Mouse (Mus musculus) fibroblast of lung, adult 2 months (primary cell): ENCODE results near the gene Rab3gap2.
A peak's percentile ranks its signal among the peaks of the same experiment; 100 is the strongest.
"Not testable (repeated sequence)": the region's sequence is repeated elsewhere in the genome, so short reads cannot be mapped to it uniquely, and the experiment has no call there.

Experiments used
- DNase-seq: peaks from one replicate; pipeline ENCODE4 v3.0.0-alpha.2; 2011; ENCODE audit warnings: low read depth

The Rab3gap2 gene

DNA sequence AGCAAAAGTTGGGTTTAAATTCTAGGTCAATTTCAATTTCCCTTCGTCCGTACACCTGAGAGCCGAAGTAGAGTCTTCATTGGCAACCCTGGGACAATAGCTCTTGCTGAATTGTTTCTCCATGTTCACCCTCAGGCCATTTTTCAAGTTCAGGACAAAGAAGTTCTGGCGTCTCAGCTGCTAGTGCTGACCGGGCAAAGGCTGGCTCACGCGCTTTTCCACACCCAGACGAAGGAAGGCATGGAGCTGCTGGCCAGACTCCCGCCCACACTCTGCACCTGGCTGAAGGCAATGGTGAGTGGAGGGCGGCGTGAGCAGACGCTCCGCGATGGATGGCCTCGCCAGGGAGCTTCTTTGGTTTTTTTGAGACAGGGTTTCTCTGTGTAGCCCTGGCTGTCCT is 79.3 kb downstream of the Rab3gap2 start:
- no peak for DNase-seq

DNA sequence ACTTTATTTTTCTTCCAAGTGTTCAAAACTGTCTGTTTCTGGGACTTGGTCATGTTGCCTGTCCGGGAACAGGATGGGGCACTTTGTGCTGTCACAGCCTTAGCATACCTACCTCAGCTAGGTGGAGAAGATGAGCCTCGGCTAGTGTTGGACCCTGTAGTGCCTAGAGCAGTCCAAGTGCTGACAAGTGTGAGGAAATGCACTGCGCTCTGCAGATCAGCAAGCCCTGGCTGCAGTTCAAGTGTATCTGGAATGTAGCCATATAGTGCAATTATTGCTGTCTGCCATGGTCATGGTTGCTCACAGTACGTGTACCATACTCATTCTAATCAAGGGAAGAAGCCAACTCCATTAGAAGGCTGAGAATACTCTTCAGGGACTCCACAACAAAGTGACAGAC is 80.8 kb downstream of the Rab3gap2 start:
- peak; percentile 28 for DNase-seq

DNA sequence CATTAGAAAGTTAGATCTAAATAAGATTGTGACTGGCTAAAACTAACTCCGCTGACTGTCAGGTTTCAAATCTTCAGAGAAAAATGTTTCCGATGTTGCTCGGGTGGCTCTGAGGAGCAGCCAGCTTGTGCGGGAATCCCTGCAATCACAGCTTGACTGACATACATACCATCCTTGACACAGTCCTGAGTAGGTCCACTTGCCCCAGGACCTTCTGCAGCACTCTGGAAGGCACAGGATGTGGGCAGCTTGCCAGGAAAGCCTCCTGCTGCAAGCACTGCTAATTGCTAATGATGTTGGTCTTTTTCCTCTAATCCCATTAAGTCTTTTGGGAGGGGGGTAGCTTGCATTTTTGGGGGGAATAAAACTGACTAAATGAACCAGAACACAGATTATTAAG is 81.3 kb downstream of the Rab3gap2 start:
- no peak for DNase-seq

DNA sequence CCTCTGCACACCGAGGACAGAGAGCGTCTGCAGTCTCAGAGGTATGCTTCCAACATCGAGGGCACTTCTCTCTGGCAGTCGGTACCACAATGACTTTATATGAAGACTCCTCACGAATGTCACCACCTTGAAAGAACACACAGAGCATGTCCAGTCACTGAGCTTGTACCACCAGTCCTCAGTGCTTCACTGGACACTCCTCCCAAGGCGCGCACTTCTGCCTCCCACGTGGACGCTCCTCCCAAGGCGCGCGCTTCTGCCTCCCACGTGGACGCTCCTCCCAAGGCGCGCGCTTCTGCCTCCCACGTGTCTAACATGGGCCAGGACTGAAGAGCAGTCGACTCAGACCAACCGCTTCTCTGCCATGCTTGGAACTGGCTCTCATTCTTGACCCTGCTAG is 83.1 kb downstream of the Rab3gap2 start:
- no peak for DNase-seq

DNA sequence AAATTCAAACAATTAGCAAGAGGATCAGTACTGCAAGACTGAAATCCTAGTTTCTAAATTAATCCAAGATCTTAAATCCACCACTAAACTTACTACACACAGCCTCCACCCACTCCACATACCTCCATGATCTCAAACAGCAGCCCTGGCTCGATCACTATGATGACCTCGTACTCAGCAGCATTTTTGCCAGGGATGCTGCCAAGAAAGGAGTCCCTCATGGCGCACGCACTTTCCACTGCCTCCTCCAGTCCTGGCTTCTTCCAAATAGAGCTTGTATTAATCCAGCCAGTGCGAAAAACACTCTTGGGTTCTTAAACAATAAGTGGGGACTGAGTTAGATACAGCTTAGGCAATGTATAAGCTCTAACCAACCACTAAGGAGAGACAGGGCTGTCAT is 85.3 kb downstream of the Rab3gap2 start:
- peak; percentile 28 for DNase-seq

DNA sequence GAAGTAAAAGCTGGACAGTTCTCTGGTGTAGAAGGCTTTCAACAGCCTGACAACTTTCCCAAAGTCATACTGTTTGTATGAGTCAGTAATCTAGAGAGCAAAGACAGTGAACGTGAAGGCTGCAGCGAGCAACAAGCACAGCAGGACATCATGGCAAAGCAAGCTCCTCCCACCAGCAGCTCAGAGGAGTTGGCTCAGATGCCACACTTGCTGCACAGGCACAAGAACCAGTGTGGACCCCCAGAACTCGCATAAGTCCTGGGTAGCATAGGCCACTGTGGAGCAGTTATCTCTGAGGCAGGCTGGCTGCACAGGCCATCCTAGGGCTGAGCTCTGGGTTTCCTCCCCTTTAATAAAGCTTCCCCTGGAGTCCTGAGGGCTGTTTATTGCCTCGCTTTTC is 87.4 kb downstream of the Rab3gap2 start:
- DNase-seq, result no peak

DNA sequence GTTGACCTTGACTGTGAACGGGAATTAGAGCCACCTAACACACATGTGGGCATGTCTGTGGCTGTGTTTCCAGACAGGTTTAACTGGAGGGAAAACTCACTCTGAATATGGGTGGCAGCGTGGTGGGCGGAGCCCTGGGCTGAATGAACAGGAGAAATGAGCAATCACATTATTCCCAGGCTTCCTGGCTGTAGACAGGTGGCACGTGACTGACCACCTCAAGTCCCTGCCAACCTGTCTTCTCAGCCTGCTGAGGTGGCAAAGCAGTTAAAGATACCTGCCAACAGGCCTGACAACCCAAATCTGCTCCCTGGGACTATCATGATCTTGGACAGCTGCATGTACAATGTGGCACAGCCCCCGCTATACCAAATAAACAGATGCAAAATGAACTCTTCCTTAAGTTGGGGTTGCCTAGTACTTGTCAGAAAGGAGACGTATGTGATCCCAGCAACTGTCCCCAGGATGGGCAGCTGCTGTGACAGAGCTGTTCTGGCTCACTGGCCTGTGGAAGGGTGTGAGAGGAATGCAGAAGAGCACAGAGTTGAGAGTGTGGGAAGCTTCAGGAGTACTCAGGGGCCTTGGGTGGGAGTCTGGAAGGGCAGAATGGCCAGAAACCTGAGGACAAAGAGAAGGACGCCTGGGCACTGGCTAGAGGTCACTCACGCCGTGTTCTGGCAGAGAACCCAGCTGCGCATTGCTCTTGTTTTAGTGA is 88.9 kb downstream of the Rab3gap2 start:
- no peak for DNase-seq

DNA sequence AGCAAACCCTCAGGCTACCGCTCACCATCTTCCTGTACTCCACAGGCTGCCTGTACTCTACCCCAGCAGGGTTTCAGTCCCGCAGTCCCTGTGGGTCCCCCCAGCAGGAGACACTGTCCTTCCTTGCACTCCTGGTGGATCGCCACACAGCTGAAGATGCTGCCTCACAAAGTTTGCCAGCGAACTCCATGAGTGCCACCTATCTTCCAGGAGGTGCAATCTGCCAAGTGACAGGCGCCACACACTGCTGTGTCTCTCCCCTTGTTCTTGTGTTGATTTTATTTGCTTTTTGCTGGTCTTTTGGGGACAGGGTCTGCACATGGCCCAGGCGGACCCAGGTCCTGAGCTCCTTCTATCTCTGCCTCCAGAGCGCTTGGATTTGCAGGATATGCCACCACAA is 92.9 kb downstream of the Rab3gap2 start:
- DNase-seq, result no peak

DNA sequence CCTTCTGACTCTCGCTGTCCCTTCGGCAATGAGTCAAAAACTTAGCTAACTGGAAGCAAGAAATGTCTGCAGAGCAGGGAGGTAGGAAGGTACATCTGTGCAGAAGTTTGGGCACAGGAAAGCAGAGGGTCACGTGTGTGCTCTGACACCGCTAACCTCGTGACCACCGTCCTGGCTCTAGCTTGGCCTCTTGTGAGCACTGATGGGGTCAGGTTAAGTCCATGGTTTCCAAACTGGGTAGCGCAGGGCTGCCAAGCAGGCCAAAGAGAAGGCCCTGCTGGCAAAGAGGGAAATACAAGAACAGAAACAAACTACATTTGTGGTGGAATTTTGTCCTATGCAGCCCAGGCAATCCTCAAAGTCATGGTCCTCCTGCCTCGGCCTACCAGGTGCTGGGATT is 94.6 kb downstream of the Rab3gap2 start:
- no peak for DNase-seq

DNA sequence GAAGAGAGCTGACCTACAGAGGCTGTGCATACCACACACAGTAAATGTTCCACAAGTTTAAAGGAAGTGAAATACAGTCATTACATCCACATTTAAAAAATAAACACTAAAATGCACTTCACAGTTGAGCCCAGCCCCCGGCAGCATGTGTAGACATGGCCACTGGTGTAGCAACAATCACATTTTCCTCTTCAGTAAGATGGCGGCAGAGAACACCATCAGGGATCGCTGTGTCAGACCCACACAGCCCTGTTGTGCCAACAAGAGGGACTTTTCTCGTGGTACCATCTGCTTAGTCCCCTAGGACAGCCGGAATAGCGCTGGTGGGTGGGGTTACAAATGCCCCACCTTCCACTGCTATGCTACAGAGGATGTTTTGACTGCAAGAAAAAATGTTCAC is 98.9 kb downstream of the Rab3gap2 start:
- no peak for DNase-seq

DNA sequence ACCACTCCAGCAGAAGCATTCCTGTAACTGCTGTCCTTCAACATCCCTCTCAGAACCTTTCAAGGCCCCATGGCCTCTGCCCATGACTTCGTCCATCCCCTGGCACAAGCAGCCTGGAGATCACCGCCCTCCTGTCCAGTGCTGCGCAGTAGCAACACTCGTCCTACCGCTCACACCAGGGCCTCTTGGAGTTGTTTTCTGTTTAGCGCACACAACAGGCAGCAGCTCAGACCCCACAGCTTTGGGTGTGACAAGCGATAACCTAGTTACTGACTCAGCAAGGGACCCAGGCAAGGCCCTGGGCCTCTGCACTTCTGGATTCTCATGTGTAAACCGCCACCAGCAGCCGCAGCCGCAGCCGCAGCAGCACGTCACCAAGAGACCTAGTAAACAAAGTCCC is 102.9 kb downstream of the Rab3gap2 start:
- no peak for DNase-seq

DNA sequence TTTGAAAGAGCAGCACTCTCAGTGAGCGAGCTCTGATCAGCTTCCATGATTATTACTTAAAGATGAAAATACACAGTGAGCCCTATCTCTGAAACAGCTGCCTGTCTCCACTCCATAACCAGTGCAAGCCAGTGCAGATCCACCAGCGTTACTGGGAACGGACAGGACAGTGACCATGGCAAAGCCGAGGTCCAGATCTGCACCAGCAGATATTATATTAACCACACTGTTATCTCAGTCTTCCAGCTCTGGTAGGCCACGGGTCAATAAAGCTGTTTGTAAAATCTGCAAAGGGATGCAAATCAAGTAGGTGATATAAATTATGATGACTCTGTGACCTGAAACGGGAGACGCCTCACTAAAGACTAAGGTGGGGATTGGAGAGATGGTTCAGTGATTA is 103.7 kb downstream of the Rab3gap2 start:
- DNase-seq, result no peak

DNA sequence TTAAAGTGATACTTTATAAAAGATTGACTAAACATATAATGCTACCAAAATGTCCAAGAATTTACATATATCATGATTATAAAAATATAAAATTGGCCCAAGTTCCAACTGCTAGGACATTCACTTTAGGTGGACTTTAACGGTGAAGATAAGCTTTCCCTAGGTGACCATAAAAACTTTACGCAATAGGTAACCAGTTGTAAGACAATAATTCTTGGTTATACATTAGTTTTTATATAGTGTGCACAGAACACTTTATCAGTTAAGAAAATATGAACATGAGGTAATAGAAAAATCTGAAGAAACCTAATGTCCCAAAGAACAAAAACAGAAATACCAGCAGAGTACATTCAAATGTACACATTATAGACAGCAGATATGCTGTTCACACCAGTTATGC is 104.4 kb downstream of the Rab3gap2 start:
- DNase-seq, result no peak

DNA sequence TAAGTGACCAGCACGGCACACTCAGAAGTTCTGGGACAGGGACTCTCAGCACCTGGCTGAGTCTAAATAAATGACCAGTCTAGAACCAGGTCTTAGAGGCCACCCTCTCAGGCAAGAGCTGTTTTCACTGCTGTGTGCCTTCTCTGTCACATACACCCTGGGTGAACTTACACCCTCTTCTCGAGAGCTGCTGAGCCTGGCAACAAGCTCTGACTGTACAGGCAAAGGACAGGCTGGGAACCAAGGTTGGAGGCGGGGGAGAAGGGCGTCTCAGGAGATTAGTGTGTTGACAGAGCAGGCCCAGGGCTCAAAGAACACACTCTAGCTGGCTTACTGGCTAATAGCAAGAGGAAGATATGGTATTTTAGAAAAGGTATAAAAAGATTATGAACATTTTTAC is 105.0 kb downstream of the Rab3gap2 start:
- no peak for DNase-seq

DNA sequence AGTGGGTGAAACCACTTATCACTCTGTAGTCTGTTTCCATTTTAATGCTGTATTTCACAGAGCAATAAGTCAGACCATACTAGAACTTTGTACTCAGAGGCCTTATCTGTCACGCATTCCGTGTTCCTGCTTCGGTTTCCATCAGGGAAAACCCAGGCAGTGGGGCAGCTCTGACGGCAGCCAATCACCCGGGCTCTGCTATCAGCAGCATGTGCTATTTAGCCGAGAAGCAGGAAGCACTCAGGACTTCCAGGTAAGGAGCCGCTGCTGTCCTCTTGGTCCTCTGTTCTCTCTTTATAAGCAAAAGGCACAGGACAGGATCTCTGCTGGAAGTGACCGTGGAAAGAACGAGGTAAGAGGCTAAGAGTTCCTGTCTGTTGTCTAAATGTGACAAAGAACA is 108.0 kb downstream of the Rab3gap2 start:
- no peak for DNase-seq

DNA sequence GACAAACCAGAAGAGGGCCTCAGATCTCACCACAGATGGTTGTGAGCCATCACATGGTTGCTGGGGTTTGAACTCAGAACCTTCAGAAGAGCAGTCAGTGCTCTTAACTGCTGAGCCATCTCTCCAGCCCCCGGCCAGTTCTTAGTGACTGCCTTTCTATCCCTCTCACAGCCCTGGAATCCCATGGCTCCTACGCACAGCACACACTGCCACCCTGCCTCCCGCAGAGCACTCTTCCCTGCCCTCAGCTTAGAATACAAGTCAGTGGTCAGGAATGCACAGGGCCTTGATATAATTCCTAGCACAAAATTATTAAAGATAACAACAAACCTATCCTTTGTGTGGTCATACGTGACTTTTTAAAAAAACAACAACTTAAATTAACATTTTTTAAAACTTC is 110.6 kb downstream of the Rab3gap2 start:
- no peak for DNase-seq

DNA sequence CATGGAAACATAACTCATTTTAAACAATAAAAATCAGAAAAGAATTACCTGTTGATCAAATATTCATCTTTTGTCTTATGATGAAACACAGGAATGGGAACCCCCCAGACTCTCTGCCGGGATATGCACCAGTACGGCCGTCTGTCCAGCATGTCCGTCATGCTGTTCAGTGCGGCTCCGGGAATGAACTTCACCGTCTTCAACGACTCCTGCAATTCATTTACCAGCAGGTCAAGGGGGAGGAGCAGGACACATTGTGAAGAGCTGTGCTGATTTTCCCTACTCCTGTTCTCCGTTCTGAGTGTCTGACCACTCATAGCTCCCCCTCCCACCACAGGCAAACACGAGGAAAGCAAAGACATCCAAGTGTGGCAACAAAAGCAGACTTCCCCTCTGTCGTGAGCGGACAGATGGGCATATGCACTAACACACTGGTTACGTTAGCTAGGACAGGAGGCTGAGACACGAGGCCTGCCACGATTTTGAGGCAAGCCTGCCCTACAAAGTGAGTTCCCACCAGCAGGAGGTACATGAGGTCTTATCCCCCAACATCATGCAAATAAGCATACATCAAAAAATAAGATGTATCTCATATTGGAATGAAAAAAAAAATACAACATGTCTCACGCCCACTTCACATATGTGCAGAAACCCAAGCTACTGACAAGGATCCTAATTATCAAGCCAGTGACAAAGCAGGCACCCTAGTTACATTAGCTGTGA is 112.1 kb downstream of the Rab3gap2 start:
- no peak for DNase-seq

DNA sequence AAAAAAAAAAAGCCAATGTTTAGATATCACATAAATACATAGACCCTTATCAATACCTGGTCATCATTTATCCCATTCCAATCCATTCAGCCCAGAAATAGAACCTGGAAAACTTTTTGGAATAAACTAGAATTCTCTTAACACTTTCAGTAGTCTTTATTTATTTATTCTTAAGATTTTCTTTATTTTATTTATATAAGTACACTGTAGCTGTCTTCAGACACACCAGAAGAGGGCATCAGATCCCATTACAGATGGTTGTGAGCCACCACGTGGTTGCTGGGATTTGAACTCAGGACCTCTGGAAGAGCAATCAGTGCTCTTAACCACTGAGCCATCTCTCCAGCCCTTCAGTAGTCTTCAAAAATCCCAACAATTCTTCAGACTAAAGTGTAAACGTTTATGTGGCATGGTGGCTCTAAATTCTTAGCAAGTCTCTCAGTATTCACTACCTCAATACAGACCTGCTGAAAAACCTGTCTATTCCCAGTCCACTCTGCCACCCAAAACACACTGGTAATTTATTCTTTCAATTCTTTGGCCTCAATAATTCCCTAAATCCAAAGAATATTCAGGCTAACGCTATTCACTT is 123.9 kb downstream of the Rab3gap2 start:
- DNase-seq, result not testable (repeated sequence)

DNA sequence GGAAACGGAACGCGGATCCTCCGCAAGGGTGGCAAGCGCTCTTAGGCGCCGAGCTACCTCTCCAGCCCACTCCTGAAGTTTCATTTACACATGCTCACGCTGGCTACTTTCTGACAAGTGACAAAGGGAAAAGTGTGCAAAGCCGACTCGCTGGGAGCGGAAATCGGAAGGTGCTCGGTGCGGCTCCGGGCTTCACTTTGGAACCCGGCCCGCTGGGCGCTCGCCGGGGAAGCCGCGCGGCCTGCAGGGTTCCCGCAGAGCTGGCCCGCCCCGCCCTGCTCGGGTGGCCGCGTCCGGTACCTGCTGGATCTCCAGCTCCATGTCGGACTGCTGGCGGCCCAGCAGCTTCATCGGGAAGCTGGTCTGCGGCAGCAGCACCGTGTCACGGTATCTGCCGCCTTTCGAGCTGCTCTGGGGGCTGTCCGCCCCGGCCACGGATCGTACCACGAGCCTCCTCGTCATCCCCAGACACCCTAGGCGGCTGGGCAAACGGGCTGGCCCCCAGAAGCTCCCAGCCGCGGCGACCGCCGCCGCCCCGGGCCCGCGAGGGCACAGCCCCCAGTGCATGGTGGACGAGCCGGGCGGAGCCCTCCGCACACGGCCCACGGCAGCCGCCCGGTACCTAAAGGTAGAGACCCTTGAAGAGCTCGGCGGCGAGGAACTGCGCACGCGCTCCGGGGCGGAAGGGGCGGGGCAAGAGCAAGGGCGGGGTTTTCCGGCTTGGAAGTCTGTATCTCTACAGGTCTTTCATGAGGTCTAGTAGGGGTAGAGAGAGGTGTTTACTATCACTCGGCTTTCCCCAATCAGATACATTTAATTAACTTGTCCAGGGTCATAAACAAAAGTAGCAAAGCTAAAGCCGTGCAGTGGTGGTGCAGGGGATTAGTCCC is 125.0 kb downstream of the Rab3gap2 start, which contains the start of gene Iars2:
Gene Iars2, minus strand, starts transcription at position 676 of the 890 bp plus-strand sequence.
- peak; percentile 54 for DNase-seq

DNA sequence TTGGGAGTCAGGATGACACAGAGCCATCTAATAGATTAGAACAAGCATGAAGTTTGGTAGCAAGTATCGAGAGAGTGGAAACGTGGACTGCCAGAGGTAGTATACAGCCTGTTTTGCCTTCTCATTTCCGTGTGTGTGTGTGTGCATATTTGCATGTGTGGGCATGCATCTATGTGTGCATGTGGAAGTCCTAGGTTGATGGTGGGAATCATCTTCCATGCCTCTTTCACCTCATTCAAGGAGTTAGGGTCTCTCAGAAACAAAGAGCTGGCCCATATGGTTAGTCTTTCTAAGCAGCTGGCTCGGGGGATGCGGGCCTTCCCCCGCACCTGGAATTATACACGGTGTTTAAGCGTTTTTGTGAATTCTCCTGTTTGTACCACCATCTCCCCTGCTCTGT is 125.9 kb downstream of the Rab3gap2 start:
- DNase-seq, result no peak

DNA sequence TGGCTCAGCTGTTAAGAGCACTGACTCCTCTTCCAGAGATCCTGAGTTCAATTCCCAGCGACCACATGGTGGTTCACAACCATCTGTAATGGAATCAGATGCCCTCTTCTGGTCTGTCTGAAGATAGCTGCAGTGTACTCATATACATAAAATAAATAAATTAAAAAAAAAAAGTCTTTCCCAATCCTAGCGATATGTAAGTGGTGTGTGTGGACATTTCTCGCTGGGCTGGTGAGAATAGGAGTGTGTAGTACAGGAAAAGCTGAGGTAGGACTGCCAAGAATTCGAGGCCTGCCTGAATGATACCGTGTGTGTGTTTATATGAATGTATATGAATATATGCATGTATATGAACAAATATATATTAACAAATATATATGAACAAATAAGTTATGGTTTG is 127.4 kb downstream of the Rab3gap2 start:
- DNase-seq, result no peak

DNA sequence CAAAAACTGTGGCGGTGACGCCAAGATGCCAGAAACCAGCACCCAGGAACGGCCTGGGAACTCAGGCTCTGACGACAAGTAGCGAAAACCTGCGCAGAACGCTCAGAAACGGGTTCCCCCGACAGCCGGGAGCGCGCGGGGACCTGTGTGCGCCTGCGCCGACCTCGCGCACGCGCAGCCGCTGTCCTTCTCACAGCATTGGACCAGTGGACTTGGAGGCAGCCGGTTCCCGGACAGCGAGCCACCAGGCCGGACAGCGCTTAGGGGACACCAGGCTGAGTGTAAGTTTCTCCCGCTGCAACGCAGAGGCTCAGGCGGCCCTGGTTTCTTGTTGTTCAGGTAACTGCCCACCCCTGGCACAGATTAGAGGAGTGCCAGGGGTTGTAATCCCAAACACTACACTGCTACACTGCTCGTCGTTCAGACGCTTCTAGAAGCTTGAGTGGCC is 128.1 kb downstream of the Rab3gap2 start, which contains the start of gene Bpnt1:
Gene Bpnt1, plus strand, starts transcription at position 167 of the 448 bp plus-strand sequence.
- DNase-seq, result peak; percentile 88
